Mouse (Mus musculus) heart, embryonic 15.5 days (tissue): ENCODE measurements around the gene Fam198b. TPM values are rescaled to one million over a fixed set of nuclear protein-coding genes. Genes with fewer than 3 reads are reported as not detected.
A peak's percentile ranks its signal among the peaks of the same experiment; 100 is the strongest.

Experiments
- ATAC-seq: fragments of 200-750 bp; cut with Nextera tagmentation; replicated peaks from 2 replicates; pipeline ENCODE4 v1.8.0; 2017; ENCODE audit warnings: low read depth, moderate TSS enrichment; ENCODE audit not compliant: insufficient number of reproducible peaks, insufficient read depth, low FRiP score
- H3K27ac ChIP-seq: fragments of 300-500 bp; sonication (generic); 2 replicates; pipeline ENCODE4 v1.5.1; 2015; ENCODE audit warnings: mild to moderate bottlenecking, inconsistent platforms
- H3K27me3 ChIP-seq: fragments of 300-500 bp; sonication (generic); 2 replicates; pipeline ENCODE4 v1.6.1; 2015; ENCODE audit warnings: inconsistent platforms
- H3K36me3 ChIP-seq: fragments of 300-500 bp; sonication (generic); 2 replicates; pipeline ENCODE4 v1.6.1; 2015; ENCODE audit warnings: mild to moderate bottlenecking, inconsistent platforms
- H3K4me1 ChIP-seq: fragments of 300-500 bp; sonication (generic); replicated peaks from 2 replicates; pipeline ENCODE4 v1.6.1; 2015; ENCODE audit warnings: inconsistent platforms
- H3K4me2 ChIP-seq: fragments of 300-500 bp; sonication (generic); 2 replicates; pipeline ENCODE4 v1.6.1; 2015; ENCODE audit warnings: inconsistent platforms, mild to moderate bottlenecking, moderate library complexity
- H3K4me3 ChIP-seq: fragments of 300-500 bp; sonication (generic); 2 replicates; pipeline ENCODE4 v1.5.1; 2015; ENCODE audit warnings: mild to moderate bottlenecking, inconsistent platforms
- H3K9ac ChIP-seq: fragments of 300-500 bp; sonication (generic); 2 replicates; pipeline ENCODE4 v1.6.1; 2015; ENCODE audit warnings: mild to moderate bottlenecking, inconsistent platforms
- H3K9me3 ChIP-seq: fragments of 300-500 bp; sonication (generic); replicated peaks from 2 replicates; pipeline ENCODE4 v1.6.1; 2016; ENCODE audit warnings: inconsistent platforms
- WGBS: fragments of 180-500 bp; shearing (Covaris S2); methylation state at CpG from one replicate; pipeline ENCODE4 v1.1.7; 2015; ENCODE audit warnings: mixed read lengths; 5-methylcytosine and 5-hydroxymethylcytosine counted together
- polyA plus RNA-seq: library from polyadenylated mRNA; unstranded; fragments of >200 nt; fragmentation: Nextera tagmentation; extraction: Ambion mirVana; gene quantifications from 2 replicates; pipeline ENCODE4 v1.2.1, GENCODE M21; 2015

The Fam198b gene
- polyA plus RNA-seq, 1 experiment from 2014 or later = 64.5 TPM

DNA sequence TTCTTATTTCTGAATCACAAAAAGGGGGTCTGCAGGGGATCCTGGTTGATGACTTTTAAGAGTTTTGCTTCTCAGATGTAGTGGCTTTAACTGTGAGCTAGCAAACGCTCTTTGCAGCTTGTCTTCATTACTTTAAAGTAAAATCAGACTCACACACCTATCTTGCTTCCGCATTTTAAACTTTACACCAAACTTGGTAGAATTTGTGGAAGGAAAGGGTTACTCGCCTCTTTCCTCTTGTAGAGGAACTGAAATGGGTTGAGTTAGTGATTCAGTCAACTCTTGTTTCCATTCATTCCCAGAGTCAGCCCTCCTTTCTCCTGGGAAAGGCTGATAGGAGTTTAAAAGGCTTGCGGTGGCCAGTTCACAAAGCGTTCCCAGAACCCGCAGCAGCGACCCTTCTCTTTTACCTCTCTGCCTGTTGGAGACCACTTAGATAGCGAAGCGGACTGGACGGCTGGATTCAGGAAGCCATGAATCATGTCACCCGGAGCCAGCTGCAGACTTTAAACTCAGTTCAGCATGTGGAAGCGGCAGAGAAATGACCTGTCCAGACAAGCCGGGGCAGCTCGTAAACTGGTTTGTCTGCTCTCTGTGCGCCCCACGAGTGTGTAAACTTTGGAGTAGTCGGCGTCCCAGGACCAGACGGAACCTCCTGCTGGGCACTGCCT, 1.5 kb downstream of the Fam198b start:
- Histone ChIP-seq H3K9ac (peak overlapping the region; percentile 64), H3K4me3 (peak overlapping the region; percentile 59), H3K4me1 (peaks cover 27% of the 10 kb centered on the region), H3K36me3 (no peaks in the 10 kb centered on the region), H3K27me3 (no peaks in the 10 kb centered on the region), H3K27ac (peak overlapping the region; percentile 89), H3K4me2 (peak overlapping the region; percentile 75), H3K9me3 (no peaks in the 10 kb centered on the region)
- 10% methylated on average over 19 of the region's 19 CpGs for WGBS
- peak; percentile 36; the same call in 1 of the 2 replicates for ATAC-seq

DNA sequence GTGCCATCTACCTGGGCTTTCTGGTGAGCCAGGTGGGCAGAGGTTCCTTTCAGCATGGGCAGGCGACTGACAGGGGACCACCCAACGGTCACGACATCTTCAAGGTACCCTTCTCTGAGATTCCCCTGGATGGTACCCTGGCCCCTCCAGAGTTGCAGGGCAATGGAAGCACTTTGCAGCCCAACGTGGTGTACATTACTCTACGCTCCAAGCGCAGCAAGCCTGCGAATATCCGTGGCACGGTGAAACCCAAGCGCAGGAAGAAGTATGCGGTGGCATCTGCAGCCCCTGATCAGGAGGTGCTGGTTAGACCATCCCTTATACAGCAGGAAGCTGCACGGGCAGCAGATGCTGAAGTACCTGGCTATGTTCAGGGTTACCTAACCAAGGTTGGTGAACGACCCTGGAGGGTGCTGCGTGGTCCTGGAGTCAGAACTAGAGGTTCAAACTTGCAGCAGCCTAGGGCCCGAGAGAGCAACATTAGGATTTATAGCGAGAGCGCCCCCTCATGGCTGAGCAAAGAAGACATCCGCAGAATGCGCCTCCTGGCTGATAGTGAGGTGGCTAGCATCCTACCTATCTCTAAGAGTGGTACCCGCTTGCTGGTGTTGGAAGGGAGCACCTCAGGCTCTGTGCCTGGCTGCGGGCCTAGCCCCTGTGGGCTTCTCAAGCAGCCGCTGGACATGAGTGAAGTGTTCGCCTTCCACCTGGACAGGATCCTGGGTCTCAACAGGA, 2.2 kb downstream of the Fam198b start:
- Histone ChIP-seq H3K27ac (peak overlapping the region; percentile 89), H3K4me1 (peaks cover 27% of the 10 kb centered on the region), H3K36me3 (no peaks in the 10 kb centered on the region), H3K27me3 (no peaks in the 10 kb centered on the region), H3K9me3 (no peaks in the 10 kb centered on the region), H3K9ac (peak overlapping the region; percentile 64), H3K4me3 (peak overlapping the region; percentile 59), H3K4me2 (peak overlapping the region; percentile 75)
- WGBS = 60% methylated on average over 23 of the region's 23 CpGs
- peak; percentile 40; the same call in 1 of the 2 replicates for ATAC-seq

DNA sequence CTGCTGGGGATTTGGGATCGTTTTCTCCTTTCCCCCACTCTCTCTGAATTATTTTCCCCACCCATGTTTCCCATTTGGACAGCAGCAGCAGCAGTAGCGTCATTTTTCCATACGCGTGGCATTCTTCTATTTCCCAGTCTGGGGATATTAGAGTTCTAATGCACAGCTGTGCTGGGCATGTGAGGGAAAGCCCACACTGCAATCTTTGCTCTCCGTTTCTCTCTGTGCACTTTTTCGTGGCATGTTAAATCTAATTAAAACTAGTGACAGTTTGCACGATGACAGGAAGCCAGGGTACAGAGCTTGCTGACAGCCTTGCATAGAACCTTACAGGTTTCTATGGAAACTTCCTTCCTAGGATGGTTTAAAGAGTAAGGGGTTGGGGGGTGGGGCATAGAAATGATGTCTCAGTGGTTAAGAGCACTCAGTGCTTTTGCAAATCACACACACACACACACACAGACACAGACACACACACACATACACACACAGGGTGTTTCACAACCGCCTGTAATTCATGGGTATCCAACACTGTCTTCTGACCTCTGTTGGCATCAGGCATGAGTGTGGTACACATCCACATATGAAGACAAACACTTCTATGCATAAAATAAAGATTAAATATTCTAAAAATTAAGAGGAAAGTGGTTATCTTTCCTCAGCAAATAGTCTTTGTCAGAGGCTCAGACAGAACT, 3.0 kb downstream of the Fam198b start:
- Histone ChIP-seq H3K27me3 (no peaks in the 10 kb centered on the region), H3K4me1 (peaks cover 30% of the 10 kb centered on the region), H3K27ac (peak overlapping the region; percentile 89), H3K9me3 (no peaks in the 10 kb centered on the region), H3K9ac (peak overlapping the region; percentile 64), H3K36me3 (0 out of 2 replicates have a peak, but pooled peaks cover 3% of the 10 kb centered on the region), H3K4me2 (peak overlapping the region; percentile 75), H3K4me3 (peak overlapping the region; percentile 59)
- no peak for ATAC-seq
- 31% methylated on average over 8 of the region's 8 CpGs for WGBS

DNA sequence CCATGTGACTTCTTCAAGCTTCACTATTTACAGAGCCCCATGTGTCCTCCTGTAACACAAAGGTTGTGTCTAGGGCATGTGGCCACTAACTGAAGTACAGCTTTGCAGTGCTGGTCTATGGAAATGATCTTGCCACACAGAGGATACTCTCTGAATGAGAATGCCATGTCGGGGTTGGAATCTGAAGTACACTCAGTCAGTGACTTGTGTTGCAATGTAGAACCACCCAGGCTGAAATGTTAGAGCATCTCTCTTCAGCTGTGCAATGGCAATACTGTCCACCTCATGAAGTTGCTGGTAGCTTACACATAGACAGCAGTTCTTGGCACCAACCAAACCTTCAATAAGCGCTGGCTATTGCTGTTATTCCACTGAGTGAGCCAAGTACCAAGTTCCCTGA, 3.6 kb downstream of the Fam198b start:
- Histone ChIP-seq H3K27ac (peak overlapping the region; percentile 89), H3K4me1 (peaks cover 30% of the 10 kb centered on the region), H3K36me3 (0 out of 2 replicates have a peak, but pooled peaks cover 3% of the 10 kb centered on the region), H3K9ac (peak overlapping the region; percentile 64), H3K27me3 (no peaks in the 10 kb centered on the region), H3K9me3 (no peaks in the 10 kb centered on the region), H3K4me2 (peak overlapping the region; percentile 75), H3K4me3 (peak overlapping the region; percentile 59)
- 49% methylated on average over 2 of the region's 2 CpGs for WGBS
- ATAC-seq = no peak

DNA sequence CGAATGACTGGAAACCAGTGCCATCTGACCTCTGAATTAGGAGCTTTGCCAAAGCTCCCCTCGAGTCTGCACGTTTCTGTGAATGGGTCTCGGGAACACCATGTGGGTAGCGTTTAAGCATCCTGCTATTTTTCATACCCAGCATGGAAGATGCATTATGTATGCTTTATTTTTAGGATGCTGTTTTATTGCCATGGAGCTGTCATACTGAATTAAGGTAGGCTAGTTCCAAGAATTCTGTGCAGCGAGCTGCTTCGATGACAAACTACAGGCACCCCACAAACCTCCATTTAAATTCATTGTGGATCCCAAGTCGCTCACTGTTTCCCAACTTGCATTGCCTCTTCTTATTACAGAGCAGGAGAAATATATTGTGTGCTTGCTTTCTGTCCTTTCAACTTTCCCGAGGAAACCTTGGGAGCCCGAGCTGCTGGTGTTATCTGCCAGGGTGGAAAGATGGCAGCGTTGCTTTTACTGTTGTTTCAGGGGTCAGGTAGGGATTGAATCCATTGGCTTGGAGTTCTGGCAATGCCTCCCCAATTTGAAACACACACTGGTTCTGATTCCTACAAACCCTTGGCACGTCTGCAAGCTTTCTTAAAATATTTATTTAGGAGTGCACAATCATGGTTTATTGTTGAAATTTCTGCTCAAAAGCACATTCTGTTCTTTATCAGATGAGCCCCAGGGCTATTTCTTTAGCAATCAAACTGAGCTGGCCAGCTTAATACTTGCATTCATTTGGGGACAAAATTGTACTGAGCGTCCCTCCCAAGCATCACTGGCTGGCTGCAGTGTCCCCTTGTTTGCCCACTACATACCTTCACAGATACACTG, 13.4 kb downstream of the Fam198b start:
- Histone ChIP-seq H3K9me3 (no peaks in the 10 kb centered on the region), H3K4me1 (peaks cover 22% of the 10 kb centered on the region; the same call in 1 of the 2 replicates), H3K27me3 (no peaks in the 10 kb centered on the region), H3K36me3 (peaks cover 5% of the 10 kb centered on the region; the same call in 1 of the 2 replicates), H3K9ac (no peak overlapping the region), H3K4me3 (no peak overlapping the region), H3K4me2 (no peak overlapping the region), H3K27ac (0 out of 2 replicates have a peak overlapping the region, but pooled peaks have one; percentile 10)
- no peak for ATAC-seq
- 65% methylated on average over 13 of the region's 13 CpGs for WGBS

DNA sequence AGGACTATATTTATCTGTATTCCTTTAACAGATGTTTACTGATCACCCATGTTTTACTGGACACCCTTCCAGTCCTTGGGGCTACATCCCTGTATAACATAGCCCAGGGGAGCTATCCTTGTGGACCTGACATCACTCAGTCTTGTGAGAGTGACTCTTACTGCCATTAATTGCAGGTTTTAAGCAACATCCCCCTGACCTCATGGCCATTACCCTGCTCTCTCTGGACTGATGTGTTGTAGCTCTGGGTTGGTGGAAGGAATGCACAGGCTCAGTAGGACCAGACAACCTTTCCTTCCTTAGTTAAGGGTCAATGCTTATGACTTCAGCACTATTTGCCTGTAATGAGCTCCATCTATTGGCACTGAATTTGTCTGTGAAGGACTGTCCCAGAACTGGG, 14.2 kb downstream of the Fam198b start:
- Histone ChIP-seq H3K27ac (no peak overlapping the region), H3K4me2 (no peak overlapping the region), H3K9me3 (no peaks in the 10 kb centered on the region), H3K4me1 (peaks cover 28% of the 10 kb centered on the region), H3K9ac (no peak overlapping the region), H3K36me3 (peaks cover 5% of the 10 kb centered on the region; the same call in 1 of the 2 replicates), H3K27me3 (no peaks in the 10 kb centered on the region), H3K4me3 (no peak overlapping the region)
- no peak for ATAC-seq

DNA sequence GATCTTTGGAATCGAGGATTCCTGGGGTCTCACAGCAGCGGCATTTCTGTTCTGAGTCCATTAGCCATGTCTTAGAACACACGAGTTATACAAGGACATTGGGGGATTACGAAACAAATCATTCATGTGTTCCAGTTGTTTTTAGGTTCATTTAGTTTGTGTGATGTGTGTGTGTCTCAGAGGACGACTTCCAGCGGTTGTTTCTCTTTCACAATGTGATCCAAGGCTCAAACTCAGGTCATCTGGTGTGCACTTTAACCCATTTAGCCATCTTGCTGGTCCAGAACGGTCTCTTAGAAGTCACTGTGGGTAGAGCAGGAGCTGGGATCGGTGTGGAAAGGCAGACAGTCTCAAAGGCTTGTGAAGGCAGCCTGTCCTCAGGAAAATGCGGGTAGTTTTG, 15.6 kb downstream of the Fam198b start:
- H3K4me2 ChIP-seq = no peak overlapping the region
- H3K27me3 ChIP-seq = no peaks in the 10 kb centered on the region
- no peak overlapping the region for H3K27ac ChIP-seq
- no peaks in the 10 kb centered on the region for H3K9me3 ChIP-seq
- ATAC-seq = no peak
- 85% methylated on average over 9 of the region's 9 CpGs for WGBS
- H3K4me3 ChIP-seq = no peak overlapping the region
- no peaks in the 10 kb centered on the region; the same call in 1 of the 2 replicates for H3K36me3 ChIP-seq
- H3K9ac ChIP-seq = no peak overlapping the region
- peaks cover 40% of the 10 kb centered on the region for H3K4me1 ChIP-seq

DNA sequence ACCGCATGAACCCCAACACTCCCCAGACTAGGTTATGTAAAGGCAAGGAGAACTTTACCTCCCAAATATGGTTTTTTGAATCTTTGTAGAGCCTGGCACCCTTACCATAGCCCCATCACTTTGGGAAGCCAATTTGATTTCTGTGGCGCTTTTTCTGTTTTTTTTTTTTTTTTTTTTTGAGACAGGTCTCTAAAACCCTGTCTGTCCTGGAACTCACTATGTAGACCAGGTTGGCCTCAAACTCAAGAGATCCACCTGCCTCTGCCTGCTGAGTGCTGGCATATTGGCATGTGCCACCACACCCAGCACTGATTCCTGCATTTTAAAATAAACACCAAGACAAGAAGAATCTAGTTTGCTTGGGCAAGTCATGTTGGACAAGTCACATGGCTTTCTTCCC, 16.2 kb downstream of the Fam198b start:
- H3K9ac ChIP-seq = no peak overlapping the region
- H3K4me1 ChIP-seq = peaks cover 40% of the 10 kb centered on the region
- no peaks in the 10 kb centered on the region; the same call in 1 of the 2 replicates for H3K36me3 ChIP-seq
- WGBS = 93% methylated on average over 2 of the region's 2 CpGs
- no peak for ATAC-seq
- H3K4me2 ChIP-seq = no peak overlapping the region
- no peaks in the 10 kb centered on the region for H3K27me3 ChIP-seq
- H3K4me3 ChIP-seq = no peak overlapping the region
- H3K27ac ChIP-seq = no peak overlapping the region
- no peaks in the 10 kb centered on the region for H3K9me3 ChIP-seq

DNA sequence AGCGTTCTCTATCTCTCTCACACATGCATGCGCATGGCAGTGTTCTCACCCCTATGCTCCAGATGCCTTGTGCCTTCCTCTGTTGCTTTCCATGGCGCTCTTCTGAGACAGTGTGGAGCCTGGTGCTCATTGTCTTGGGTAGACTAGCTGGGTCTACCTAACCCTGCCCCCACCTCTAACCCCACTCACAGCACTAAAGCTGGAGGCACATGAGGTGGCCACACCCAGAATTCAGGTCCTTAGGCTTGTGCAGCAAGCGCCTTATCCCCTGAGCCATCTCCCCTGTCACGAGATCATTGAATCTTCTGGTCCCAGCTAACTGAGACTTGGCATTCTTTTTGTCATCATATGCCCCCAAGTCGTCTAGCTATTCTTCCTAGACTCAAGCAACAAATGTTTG, 17.0 kb downstream of the Fam198b start:
- no peak overlapping the region for H3K4me2 ChIP-seq
- H3K4me1 ChIP-seq = peaks cover 41% of the 10 kb centered on the region
- ATAC-seq = no peak
- no peak overlapping the region for H3K4me3 ChIP-seq
- H3K9me3 ChIP-seq = no peaks in the 10 kb centered on the region
- H3K36me3 ChIP-seq = no peaks in the 10 kb centered on the region
- no peak overlapping the region for H3K9ac ChIP-seq
- H3K27me3 ChIP-seq = no peaks in the 10 kb centered on the region
- 87% methylated on average over 6 of the region's 6 CpGs for WGBS
- no peak overlapping the region for H3K27ac ChIP-seq

DNA sequence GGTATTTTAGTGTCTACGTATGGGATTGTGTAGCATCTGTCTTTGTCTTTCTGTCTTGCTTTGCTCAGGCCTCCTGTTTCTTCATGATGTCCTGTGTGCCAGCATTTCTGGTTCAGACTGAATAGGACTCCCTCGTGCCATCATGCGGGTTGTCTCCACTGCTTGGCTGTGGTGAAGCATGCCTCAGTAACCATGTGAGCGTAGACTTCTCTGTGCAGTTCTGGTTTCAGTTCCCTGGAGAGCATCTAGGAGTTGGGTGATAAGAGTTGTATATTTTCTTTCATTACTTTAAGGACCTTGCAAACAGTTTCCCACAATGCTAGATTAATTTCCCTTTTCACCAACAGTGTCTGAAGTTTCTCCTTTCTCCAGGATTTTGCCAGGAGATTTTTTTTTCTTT, 17.4 kb downstream of the Fam198b start:
- no peak for ATAC-seq
- Histone ChIP-seq H3K4me3 (no peak overlapping the region), H3K36me3 (no peaks in the 10 kb centered on the region), H3K9me3 (no peaks in the 10 kb centered on the region), H3K9ac (no peak overlapping the region), H3K4me2 (no peak overlapping the region), H3K27me3 (no peaks in the 10 kb centered on the region), H3K27ac (no peak overlapping the region), H3K4me1 (peaks cover 45% of the 10 kb centered on the region)
- 76% methylated on average over 4 of the region's 4 CpGs for WGBS
